Mouse (Mus musculus): ENCODE measurements around the gene Gm28557.
"Not testable (repeated sequence)": the region's sequence is repeated elsewhere in the genome, so short reads cannot be mapped to it uniquely, and the experiment has no call there.

The Gm28557 gene

DNA sequence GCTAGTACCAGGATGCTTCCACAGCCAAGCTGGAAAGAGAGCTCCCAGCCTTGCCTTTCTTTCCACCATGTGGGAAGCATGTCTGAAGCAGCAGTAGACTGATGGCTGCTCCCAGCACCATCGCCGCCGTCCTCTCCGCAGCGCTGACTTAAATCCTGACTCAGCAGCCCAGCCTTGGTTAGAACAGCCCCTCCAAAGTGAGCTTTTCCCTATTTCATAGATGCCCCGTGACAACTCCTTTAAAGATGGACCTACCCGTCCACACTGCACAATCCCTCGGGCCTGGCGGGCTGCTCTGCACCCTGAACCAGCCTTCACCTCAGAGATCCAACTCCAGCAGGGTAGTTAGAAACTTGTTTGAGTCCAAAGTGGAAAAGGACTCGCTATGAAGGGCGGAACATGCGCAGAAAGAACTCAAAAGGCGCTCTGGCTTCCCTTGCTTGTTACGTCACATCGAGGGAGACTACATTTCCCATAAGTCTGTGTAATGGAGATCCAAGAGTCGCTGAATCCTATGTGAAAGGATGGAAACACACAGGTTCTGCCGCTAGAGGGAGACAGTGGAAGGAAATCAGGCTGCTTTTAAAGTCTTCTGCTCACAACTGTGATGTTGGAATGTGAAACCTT, at the start of gene Gm28557:
Gene Gm28557, minus strand, starts transcription at position 411 of the 627 bp plus-strand sequence.
- DNase-seq = peak; percentile 80 to 83

DNA sequence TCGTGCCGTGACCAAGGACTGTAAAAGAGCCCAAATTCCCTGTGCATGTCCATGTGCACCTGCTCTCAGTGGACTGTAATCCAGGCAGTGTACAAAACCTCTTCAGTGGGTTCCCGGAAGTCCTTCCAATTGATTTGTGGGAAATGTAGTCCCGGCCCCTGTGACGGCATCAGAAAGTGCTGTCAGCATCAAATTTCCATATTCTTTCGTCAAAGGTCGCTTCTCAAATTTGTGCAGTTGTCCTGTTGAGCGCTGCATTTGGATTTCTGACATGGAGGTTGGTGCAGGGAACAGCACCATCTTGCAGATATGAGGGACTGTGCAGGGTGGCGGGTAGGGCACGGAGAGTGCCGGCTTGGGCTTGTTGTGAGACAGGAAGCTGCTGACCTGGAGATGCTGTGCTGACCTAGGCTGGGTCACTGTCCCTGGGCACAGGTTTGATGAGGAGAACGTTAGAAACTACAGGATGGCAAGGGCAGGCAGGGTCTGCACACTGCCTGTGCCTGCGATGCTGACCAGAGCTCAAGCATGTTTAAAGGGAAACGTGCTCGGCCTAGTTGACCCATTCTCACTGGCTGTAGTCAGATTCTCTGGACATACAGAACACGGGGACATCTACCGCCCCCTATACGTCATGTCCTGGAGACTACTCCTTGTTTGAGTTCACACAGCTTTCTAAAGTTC, 19.8 kb upstream of the Gm28557 start:
- peak; percentile 69 to 71 for DNase-seq

GRCm38 (mm10) chr13:67127507-67127906, 19.1 kb upstream of the Gm28557 start:
- not testable (repeated sequence) for DNase-seq

DNA sequence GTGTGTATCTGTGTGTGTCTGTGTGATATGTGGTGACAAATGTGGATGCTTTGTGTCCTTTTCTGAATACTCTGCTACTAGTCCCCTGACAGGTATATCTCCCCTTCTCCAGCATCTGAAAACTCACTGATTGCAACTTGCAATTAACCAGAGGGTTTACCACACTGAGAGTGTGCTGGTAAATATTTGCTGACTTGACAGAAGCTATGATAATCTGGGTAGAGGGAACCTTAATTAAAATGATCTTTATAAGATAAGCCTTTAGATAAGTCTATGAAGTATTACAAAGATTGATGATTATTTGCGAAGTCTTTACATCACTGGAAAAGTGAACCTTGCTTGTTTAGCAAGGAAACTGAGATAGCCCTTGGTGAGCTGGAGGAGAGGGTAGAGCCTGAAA, 16.1 kb upstream of the Gm28557 start:
- no peak for DNase-seq

DNA sequence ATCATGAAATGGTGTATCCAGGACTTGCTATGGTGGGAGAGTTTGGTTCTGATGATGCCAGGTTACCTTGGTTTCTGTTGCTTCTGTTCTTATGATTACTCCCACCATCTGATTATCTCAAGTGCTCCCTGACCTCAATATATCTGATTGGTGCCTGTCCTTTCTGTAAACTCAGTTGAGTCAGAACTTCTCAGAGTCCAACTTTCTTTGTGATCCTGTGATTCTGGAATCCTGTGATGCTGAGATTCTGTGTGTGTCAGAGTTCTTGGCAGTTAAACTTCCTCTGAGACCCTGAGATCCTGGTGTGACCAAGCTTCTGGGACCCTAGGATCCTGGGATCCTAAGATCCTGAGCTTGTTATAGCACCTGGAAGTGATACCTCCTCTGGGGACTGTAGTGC, 13.0 kb upstream of the Gm28557 start, which contains the start of gene Zfp759:
Gene Zfp759, plus strand, starts transcription at position 301 of the 400 bp plus-strand sequence.
- DNase-seq = not testable (repeated sequence)

DNA sequence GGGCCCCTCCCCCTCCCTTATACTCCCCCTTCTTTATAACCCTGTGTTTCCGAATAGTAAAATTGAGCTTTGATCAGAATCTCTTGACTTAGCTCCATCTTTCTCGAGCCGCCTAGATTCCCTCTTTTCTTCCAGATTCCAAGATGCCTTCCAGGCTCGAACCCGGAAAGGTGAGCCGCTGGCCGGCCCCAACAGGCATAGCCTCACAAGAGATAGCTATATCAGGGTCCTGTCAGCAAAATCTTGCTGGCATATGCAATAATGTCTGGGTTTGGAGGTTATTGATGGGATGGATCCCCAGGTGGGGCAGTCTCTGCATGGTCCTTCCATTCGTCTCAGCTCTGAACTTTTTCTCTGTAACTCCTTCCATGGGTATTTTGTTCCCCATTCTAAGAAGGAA, 7.8 kb upstream of the Gm28557 start, which contains the start of gene Rslcan18:
Gene Rslcan18, minus strand, starts transcription at position 101 of the 400 bp plus-strand sequence.
- DNase-seq = not testable (repeated sequence)

- no peak for DNase-seq
These were observed 4.9 kb upstream of the Gm28557 start for GRCm38 (mm10) chr13:67113287-67113686.

DNA sequence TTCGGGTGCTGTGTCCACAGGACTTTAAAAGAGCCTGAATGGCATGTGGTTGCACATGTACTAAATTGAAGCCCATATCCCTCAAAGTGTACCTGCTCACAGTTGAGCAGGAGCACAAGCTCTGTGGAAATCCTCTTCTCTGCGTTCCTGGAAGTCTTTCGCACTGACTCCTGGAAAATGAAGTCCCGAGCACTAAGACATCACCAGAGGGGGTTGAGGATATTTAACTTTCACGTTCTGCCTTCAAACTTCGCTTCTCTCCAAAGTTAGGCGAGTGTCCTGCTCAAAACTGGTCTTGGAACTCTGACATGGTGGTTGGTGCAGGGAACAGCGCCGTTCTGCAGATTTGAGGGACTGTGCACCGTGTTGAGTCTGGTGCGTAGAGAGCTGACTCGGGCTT, 3.7 kb upstream of the Gm28557 start:
- DNase-seq = no peak

DNA sequence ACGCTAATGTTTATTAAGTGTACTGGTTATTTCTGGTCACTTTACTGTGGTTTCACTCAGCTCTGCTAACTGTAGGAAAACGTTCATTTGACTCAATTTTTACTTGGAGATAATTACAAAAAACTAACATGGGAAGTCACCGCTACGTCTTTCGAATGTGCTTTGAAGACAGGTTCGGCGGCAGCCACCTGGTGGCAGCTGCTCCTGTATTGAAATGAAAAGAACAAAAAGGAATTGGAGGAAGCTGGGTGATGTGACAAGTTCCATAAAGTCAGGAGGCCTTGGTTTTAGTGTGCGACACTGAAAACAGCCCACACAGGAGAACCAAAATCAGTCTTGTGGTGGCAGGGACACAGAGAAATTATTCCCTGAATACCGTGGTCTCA, 410 bp upstream of the Gm28557 start:
- DNase-seq = peak; percentile 53 to 71

- DNase-seq = no peak
These were observed 723 bp downstream of the Gm28557 start for GRCm38 (mm10) chr13:67107681-67108080.

GRCm38 (mm10) chr13:67097876-67098275, 10.5 kb downstream of the Gm28557 start, which contains the start of gene Zfp708:
TSS of gene Zfp708 (minus strand) at chr13:67097976.
- DNase-seq = no peak

- DNase-seq = no peak
These were observed 18.2 kb downstream of the Gm28557 start for GRCm38 (mm10) chr13:67090154-67090553.

DNA sequence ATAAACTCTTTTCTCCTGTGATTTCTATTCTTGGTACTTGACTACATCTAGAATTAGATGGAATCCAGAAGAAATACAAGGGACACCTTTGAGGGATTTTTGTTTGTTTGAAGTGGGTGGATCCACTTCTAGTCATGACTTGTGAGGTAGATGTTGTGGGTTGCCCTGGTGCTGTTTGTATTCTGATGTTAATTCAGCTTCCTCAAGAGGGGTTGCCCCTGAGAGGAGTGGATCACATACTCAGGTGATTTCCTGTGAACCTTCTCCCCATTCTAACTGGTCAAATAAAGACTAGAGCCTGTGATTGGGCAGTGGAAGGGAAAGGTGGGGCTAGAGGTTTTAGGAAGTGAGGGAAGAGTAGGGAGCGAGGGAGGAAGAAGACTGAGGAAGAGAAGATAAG, 26.5 kb downstream of the Gm28557 start:
- no peak for DNase-seq

- DNase-seq = peak; percentile 52 to 53
These were observed 27.2 kb downstream of the Gm28557 start for GRCm38 (mm10) chr13:67081142-67081713.

GRCm38 (mm10) chr13:67077244-67077643, 31.2 kb downstream of the Gm28557 start:
- no peak for DNase-seq

DNA sequence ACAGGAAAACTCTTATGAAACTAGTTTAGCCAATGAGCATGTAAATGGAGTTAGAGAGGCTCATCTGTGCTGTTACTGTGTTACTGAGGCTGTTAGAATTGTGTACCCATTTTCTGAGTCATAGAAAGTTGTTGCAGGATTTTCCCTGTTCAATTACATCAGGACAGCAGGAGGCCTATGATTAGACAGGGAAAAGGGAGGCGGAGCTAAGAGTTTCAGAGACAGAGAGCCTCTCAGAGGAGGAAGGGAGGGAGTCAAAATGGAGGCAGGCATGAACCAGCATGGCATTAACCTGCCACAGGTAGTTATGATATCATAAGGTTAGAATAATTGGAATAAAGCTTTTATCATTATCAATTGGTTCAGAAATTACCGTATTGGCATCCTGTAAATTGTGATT, 35.6 kb downstream of the Gm28557 start:
- no peak for DNase-seq

GRCm38 (mm10) chr13:67065386-67065785, 43.0 kb downstream of the Gm28557 start:
- no peak for DNase-seq

GRCm38 (mm10) chr13:67062427-67062826, 46.0 kb downstream of the Gm28557 start:
- no peak for DNase-seq

GRCm38 (mm10) chr13:67060786-67061358, 47.5 kb downstream of the Gm28557 start, which contains the start of gene Zfp712:
TSS of gene Zfp712 (minus strand) at chr13:67061170.
- peak; percentile 87 to 89 for DNase-seq

DNA sequence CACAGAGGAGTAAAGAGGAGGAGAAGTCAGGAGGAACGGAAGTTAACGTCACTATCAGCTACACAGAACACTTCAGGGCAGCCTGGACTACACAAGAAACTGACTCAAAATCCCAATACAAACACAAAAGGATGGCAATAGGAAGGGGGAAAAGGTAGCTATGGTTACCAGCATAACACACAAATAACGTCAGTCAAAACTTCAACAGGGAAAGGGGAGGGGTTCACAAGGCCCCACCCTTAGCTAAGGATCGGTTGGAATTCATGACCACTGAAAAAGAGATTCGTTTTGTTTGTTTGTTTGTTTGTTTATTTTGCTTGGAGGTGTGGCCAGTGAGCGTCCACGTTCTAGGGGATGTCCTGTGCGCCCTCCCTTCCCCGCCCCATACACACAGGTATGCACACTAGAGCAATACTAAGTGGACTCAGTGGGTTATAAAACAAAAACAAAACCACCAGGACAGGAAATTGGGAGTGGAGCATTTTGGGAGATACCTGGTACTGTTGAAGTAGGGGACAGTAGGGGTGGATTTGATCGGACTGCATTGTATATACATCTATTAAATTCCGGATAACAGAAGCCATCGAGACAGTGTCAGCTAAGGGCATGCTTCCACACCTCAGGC, 48.1 kb downstream of the Gm28557 start:
- no peak for DNase-seq
